Mouse (Mus musculus) lung, embryonic 14.5 days (tissue): ENCODE results near the gene 1110051M20Rik. TPM values are rescaled to one million over a fixed set of nuclear protein-coding genes. Genes with fewer than 3 reads are reported as not detected.

Experiments used
- ATAC-seq: fragments of 200-750 bp; cut with Nextera tagmentation; 2 replicates; pipeline ENCODE4 v1.8.0; 2017; ENCODE audit warnings: mild to moderate bottlenecking, moderate TSS enrichment, moderate library complexity; ENCODE audit not compliant: insufficient read depth
- DNase-seq: peaks from one replicate; pipeline ENCODE4 v3.0.0-alpha.2; 2015
- H3K27ac ChIP-seq: fragments of 300-500 bp; sonication (generic); 2 replicates; pipeline ENCODE4 v1.5.1; 2014; ENCODE audit warnings: low read depth, mild to moderate bottlenecking, moderate library complexity
- H3K27me3 ChIP-seq: fragments of 300-500 bp; sonication (generic); 2 replicates; pipeline ENCODE4 v1.6.1; 2014; ENCODE audit warnings: low read length, control low read depth; ENCODE audit not compliant: insufficient read depth
- H3K36me3 ChIP-seq: fragments of 300-500 bp; sonication (generic); 2 replicates; pipeline ENCODE4 v1.6.1; 2014; ENCODE audit warnings: control low read depth; ENCODE audit not compliant: insufficient read depth
- H3K4me1 ChIP-seq: fragments of 300-500 bp; sonication (generic); 2 replicates; pipeline ENCODE4 v1.6.1; 2014; ENCODE audit warnings: antibody characterized with exemption, control low read depth; ENCODE audit not compliant: insufficient read depth
- H3K4me2 ChIP-seq: fragments of 300-500 bp; sonication (generic); 2 replicates; pipeline ENCODE4 v1.6.1; 2014; ENCODE audit warnings: mild to moderate bottlenecking
- H3K4me3 ChIP-seq: fragments of 300-500 bp; sonication (generic); 2 replicates; pipeline ENCODE4 v1.5.1; 2014; ENCODE audit warnings: low read depth, low read length
- H3K9ac ChIP-seq: fragments of 300-500 bp; sonication (generic); 2 replicates; pipeline ENCODE4 v1.6.1; 2014
- H3K9me3 ChIP-seq: fragments of 300-500 bp; sonication (generic); 2 replicates; pipeline ENCODE4 v1.6.1; 2016; ENCODE audit warnings: low read depth, low read length, control low read depth
- CTCF ChIP-seq: IDR thresholded peaks from 2 replicates; pipeline ENCODE4 v1.5.1; 2016; ENCODE audit warnings: antibody characterized with exemption, low read depth
- WGBS: fragments of 180-500 bp; shearing (Covaris S2); extraction: QIAGEN DNeasy Blood & Tissue Kit; methylation state at CpG from one replicate; pipeline ENCODE4 v1.1.7; 2014; 5-methylcytosine and 5-hydroxymethylcytosine counted together
- polyA plus RNA-seq: library from polyadenylated mRNA; unstranded; fragments of >200 nt; fragmentation: Nextera tagmentation; extraction: Ambion mirVana; gene quantifications from 2 replicates; pipeline ENCODE4 v1.2.1, GENCODE M21; 2014

1110051M20Rik gene
- polyA plus RNA-seq, 1 experiment from 2014 or later = 73.4 TPM

- Histone ChIP-seq H3K27me3 (no peaks in the 10 kb centered on the region), H3K4me2 (no peak overlapping the region), H3K9me3 (no peaks in the 10 kb centered on the region), H3K4me1 (no peaks in the 10 kb centered on the region), H3K9ac (no peak overlapping the region), H3K27ac (no peak overlapping the region), H3K36me3 (peaks cover 86% of the 10 kb centered on the region), H3K4me3 (no peak overlapping the region)
- DNase-seq (no peak), ATAC-seq (0 out of 2 replicates have a peak, but pooled peaks have one; percentile 25)
- WGBS = 93% methylated on average over 9 of the region's 9 CpGs
- no peak for TF ChIP-seq CTCF
Observed at GRCm38 (mm10) chr2:91480399-91480801, 35.9 kb upstream of the 1110051M20Rik start.

GRCm38 (mm10) chr2:91476841-91477240 is 32.3 kb upstream of the 1110051M20Rik start:
- Histone ChIP-seq H3K27me3 (no peaks in the 10 kb centered on the region), H3K27ac (no peak overlapping the region), H3K4me1 (no peaks in the 10 kb centered on the region), H3K4me2 (no peak overlapping the region), H3K9ac (no peak overlapping the region), H3K36me3 (peaks cover 91% of the 10 kb centered on the region), H3K4me3 (no peak overlapping the region), H3K9me3 (no peaks in the 10 kb centered on the region)
- ATAC-seq (no peak), DNase-seq (no peak)
- WGBS = 73% methylated on average over 7 of the region's 7 CpGs
- no peak for TF ChIP-seq CTCF

GRCm38 (mm10) chr2:91476251-91476661 is 31.8 kb upstream of the 1110051M20Rik start:
- H3K27me3 ChIP-seq = no peaks in the 10 kb centered on the region
- H3K4me3 ChIP-seq = no peak overlapping the region
- no peak for ATAC-seq
- H3K36me3 ChIP-seq = peaks cover 87% of the 10 kb centered on the region
- 63% methylated on average over 17 of the region's 17 CpGs for WGBS
- no peak overlapping the region for H3K27ac ChIP-seq
- H3K4me1 ChIP-seq = no peaks in the 10 kb centered on the region
- no peaks in the 10 kb centered on the region for H3K9me3 ChIP-seq
- no peak overlapping the region for H3K4me2 ChIP-seq
- no peak overlapping the region for H3K9ac ChIP-seq
- TF ChIP-seq CTCF = no peak
- DNase-seq = no peak

GRCm38 (mm10) chr2:91475791-91476190 is 31.3 kb upstream of the 1110051M20Rik start:
- DNase-seq (no peak), ATAC-seq (no peak)
- Histone ChIP-seq H3K9me3 (no peaks in the 10 kb centered on the region), H3K9ac (no peak overlapping the region), H3K36me3 (peaks cover 87% of the 10 kb centered on the region), H3K4me2 (no peak overlapping the region), H3K27me3 (no peaks in the 10 kb centered on the region), H3K4me3 (no peak overlapping the region), H3K27ac (no peak overlapping the region), H3K4me1 (no peaks in the 10 kb centered on the region)
- TF ChIP-seq CTCF = no peak
- WGBS = 64% methylated on average over 7 of the region's 7 CpGs

- Histone ChIP-seq H3K27ac (peak overlapping the region; percentile 5; the same call in 1 of the 2 replicates), H3K9me3 (no peaks in the 10 kb centered on the region)
- ATAC-seq = peak; percentile 88
Observed at GRCm38 (mm10) chr2:91474358-91474757, 29.9 kb upstream of the 1110051M20Rik start.

GRCm38 (mm10) chr2:91470055-91470647 is 25.6 kb upstream of the 1110051M20Rik start:
- 40% methylated on average over 7 of the region's 7 CpGs for WGBS
- Histone ChIP-seq H3K9me3 (no peaks in the 10 kb centered on the region), H3K27ac (no peak overlapping the region), H3K27me3 (no peaks in the 10 kb centered on the region), H3K36me3 (peaks cover 32% of the 10 kb centered on the region), H3K4me1 (no peaks in the 10 kb centered on the region; the same call in 1 of the 2 replicates), H3K9ac (no peak overlapping the region), H3K4me3 (no peak overlapping the region), H3K4me2 (no peak overlapping the region)
- no peak for DNase-seq
- ATAC-seq = no peak
- no peak for TF ChIP-seq CTCF

More at GRCm38 (mm10) chr2:91474358-91474757, 29.9 kb upstream of the 1110051M20Rik start:
- H3K4me2 ChIP-seq = 0 out of 2 replicates have a peak overlapping the region, but pooled peaks have one; percentile 3
- H3K4me3 ChIP-seq = no peak overlapping the region
- peak; percentile 78 for DNase-seq
- no peak for TF ChIP-seq CTCF
- no peaks in the 10 kb centered on the region for H3K4me1 ChIP-seq
- no peak overlapping the region for H3K9ac ChIP-seq
- H3K36me3 ChIP-seq = peaks cover 72% of the 10 kb centered on the region
- WGBS = 53% methylated on average over 12 of the region's 12 CpGs
- no peaks in the 10 kb centered on the region for H3K27me3 ChIP-seq

- no peaks in the 10 kb centered on the region for H3K9me3 ChIP-seq
- H3K4me3 ChIP-seq = no peak overlapping the region
- peaks cover 7% of the 10 kb centered on the region; the same call in 1 of the 2 replicates for H3K36me3 ChIP-seq
- no peak for TF ChIP-seq CTCF
- no peak overlapping the region for H3K9ac ChIP-seq
- no peaks in the 10 kb centered on the region for H3K27me3 ChIP-seq
- 50% methylated on average over 8 of the region's 8 CpGs for WGBS
- H3K4me1 ChIP-seq = peaks cover 2% of the 10 kb centered on the region; the same call in 1 of the 2 replicates
- ATAC-seq = no peak
- H3K27ac ChIP-seq = peak overlapping the region; percentile 72
- H3K4me2 ChIP-seq = no peak overlapping the region
- peak; percentile 50 for DNase-seq
Observed at GRCm38 (mm10) chr2:91467613-91468012, 23.1 kb upstream of the 1110051M20Rik start.
